Mouse (Mus musculus): Measurements from ENCODE around the gene Gm266. TPM values are rescaled to one million over a fixed set of nuclear protein-coding genes. Genes with fewer than 3 reads are reported as not detected.

Gene Gm266
- total RNA-seq, 2 experiments from 2014 or later = 1.4 to 11.3 TPM

GRCm38 (mm10) chr12:111455311-111455846 lies 30.2 kb downstream of the Gm266 start:
- DNase-seq (ENCODE audit: low spot score in 2 of 2) = no peak

GRCm38 (mm10) chr12:111454543-111455280 lies 30.9 kb downstream of the Gm266 start:
- DNase-seq (ENCODE audit: low spot score in 2 of 2) = no peak

- DNase-seq (ENCODE audit: low spot score in 2 of 2) = no peak
Measured at GRCm38 (mm10) chr12:111454021-111454420, 31.6 kb downstream of the Gm266 start.

- DNase-seq (ENCODE audit: low spot score in 2 of 2) = no peak
Measured at GRCm38 (mm10) chr12:111451561-111451960, 34.1 kb downstream of the Gm266 start.

DNA sequence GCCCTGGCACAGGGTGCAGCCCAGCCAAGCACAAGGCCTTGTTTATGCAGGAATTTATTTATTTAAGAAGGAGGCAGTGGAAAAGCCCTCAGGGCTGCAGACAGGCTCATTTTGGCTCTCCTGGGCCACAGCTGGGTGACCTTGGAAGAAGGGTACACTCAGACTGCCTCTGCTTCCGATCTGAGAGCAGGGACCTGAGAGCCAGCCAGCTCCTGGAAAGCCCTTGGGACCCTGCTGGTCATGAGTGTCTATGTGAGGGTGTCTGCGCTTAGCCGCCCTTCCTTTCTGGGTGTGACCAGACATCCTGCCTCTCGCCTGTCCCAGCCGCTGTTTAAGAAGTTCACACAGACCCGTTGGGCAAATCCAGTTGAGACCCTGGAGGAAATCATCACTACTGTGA lies 35.3 kb downstream of the Gm266 start:
- DNase-seq (ENCODE audit: low spot score in 2 of 2) = no peak

DNA sequence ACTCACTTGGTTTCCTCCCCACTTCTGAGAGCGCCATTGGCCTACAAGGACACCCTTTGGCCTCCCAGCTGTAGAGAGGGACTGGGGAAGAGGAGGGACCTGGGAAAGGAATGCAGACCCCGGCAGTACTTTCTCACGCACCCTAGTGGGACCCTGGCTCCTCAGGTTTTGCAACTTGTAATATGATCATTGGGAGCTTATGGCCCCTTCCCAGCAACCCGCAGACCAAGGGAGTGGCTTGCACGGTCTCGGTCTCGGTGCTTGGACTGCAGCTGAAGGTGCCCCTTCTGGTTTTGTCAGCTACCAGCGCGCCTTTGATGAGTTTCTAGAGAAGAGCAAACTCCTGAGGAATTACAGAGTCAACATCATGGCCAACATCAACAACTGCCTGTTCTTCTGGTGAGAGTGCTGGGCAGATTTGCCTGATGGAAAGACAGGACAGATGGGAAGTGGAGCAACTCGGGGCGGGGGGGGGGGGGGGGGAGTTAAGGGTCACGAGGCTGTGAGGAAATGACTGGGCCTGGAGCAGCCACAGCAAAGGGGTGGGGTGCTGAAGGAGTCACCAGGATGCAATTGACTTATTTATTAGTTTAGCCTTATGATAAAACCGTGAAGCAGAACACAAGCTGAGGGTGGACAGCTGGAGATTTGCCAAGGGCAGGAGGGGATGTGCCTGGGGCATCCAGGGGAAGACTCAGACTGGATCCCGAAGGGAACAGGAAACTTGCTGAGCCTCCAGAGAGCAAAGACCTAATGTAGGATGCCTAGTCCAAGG lies 36.5 kb downstream of the Gm266 start:
- DNase-seq (ENCODE audit: low spot score in 2 of 2) = no peak

DNA sequence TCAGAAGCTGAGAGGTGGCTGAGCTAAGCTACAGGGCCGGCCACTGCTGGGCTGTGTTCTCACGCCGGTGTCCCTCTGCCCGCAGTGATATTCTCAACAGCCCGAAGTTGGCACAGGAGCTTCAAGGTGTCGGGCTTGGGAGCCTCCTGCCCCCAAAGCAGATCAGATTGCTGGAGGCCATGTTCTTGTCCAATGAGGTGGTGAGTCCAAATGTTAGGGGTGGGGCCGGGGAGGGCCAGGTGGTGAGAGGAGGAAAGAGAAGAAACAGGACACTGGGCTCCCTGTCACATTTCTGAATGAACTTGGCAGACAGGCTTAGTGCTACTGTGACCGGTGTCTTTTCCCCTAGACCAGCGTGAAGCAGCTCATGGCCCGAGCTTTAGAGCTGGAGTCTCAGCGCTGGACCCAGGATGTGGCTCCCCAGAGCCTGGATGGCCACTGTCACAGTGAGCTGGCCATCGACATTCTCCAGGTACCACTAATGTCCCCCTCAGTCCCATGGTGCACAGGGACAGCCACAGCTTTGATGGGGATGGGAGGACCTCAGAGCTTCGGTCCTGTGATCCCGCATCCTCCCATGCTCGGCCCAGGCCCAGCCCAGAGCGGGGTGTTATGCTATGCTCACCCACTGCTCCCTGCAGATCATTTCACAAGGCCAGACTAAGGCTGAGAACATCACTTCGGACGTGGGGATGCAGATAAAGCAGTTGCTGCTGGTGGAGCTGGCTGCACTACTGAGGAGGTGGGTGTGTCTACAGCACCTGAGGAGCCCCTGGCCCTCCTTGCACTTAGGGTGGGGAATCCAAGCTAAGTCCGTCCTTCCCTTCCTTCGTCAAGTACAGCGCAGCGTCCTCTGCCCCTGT lies 37.5 kb downstream of the Gm266 start:
- DNase-seq (ENCODE audit: low spot score in 2 of 2) = no peak

GRCm38 (mm10) chr12:111447350-111447749 lies 38.3 kb downstream of the Gm266 start:
- no peak for DNase-seq (ENCODE audit: low spot score in 2 of 2)

GRCm38 (mm10) chr12:111446745-111447144 lies 38.9 kb downstream of the Gm266 start:
- DNase-seq (ENCODE audit: low spot score in 2 of 2) = no peak

DNA sequence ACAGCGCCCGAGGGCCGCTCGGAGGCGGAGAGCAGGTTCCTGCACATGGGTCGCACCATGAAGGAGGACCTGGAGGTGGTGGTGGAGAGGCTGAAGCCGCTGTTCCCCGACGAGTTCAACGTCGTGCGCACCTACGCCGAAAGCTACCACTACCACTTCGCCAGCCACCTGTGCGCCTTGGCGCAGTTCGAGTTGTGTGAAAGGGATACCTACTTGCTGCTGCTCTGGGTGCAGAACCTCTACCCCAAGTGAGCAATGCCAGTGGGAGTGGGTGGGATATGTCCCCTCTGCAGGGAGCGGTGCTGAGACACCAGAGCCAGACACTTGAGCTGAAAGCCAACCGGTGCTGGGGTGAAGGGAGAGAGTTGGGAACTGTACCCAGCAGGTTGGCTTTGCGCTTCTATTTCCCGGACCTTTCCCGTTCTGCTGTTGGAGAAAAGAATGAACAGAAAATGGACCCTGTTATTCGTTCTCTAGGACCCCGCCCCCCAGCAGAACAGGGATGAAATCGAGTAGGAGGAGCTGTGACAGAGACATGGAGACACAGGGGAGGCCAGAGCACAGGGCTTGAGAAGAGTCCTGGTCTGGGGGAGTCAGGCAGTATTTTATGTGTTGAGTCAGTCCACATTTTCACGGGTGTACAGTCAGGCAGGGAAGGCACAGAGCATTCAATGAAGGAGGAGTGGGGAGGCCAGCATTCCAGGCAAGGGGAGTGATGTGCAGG lies 39.6 kb downstream of the Gm266 start:
- no peak for DNase-seq (ENCODE audit: low spot score in 2 of 2)

- no peak for DNase-seq (ENCODE audit: low spot score in 2 of 2)
Measured at GRCm38 (mm10) chr12:111445161-111445889, 40.3 kb downstream of the Gm266 start.

DNA sequence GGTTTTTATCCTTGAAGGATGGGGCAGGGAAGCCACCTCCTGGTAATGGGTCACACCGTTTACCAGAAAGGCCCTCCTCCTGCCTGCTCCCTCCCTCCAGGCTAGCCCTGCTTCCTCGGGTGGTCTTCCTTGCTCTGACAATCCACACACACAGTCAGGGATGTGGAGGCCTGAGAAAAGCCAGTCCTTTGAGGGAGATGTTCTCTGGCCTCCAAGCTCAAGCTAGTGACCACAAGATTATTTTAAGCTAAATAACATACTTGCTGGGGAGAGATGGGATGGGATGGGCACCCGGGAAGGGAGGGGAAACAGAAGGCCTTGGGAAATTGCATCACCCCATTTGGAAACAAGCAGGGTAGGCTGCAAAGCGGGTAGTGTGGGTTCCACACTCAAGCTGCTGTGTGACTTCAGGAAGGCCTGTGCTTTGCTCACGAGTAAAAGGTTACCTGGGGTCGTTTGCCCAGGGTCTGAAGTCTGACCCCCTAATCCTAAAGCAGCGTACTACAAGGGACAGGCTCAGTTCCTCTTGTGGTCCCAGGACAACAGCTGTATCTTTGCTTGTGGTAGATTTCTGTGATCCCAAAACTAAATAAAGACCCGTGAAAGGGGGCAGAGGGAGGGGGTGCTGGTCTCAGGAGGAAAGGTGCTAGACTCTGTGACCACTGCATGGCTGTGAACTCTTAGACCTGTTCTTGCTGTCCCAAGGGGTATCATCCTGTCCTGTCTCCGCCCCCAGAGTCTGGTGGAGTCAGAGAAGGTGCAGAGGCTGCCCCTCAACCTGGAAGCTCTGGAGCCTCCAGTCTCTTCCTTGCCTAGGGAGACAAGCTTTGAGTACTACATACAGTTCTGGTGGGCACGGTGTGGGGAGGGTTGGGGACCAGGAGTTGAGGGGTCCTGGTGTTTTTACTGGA lies 41.4 kb downstream of the Gm266 start:
- DNase-seq (ENCODE audit: low spot score in 2 of 2) = no peak

DNA sequence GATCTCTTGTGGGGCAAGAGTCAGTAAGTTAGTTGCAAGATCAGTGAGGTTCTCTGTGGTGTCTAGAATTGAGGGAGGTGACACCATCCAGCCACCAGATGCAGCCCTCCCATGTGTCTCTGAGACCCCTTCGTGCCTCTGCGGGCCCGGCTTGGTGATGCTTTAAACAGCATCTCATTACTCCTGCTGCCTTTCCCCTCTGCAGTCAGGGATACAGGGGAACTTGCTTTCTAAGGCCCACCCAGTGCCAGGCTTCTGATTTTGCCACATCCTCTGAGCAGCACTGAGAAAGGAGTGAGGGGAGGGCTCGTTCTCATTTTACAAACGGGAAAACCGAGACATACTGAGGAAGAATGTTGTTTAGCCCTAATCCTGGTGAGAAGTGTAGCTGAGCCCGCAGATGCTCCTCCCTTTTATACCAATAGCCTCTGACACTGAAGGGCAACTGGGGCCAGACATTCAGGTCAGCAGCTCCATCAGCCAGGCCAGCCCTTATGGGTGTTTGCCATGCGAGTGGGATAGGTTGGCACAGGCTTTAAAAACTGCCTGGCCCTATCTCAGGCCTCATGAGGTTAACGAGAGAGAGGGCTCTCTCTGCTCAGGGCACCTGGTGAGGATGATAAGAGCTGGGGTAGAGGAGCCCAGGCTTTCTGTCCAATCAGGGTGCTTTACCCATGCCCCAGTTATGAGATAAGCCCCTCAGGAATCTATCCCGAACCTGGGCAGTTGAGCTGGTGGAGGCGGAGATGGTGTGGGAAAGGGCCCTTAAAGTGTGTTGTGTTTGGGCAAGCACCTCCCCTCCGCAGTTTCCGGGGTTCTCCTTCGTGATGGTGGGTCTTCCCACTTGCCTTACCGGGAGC lies 42.4 kb downstream of the Gm266 start:
- DNase-seq (ENCODE audit: low spot score in 2 of 2) = no peak

DNA sequence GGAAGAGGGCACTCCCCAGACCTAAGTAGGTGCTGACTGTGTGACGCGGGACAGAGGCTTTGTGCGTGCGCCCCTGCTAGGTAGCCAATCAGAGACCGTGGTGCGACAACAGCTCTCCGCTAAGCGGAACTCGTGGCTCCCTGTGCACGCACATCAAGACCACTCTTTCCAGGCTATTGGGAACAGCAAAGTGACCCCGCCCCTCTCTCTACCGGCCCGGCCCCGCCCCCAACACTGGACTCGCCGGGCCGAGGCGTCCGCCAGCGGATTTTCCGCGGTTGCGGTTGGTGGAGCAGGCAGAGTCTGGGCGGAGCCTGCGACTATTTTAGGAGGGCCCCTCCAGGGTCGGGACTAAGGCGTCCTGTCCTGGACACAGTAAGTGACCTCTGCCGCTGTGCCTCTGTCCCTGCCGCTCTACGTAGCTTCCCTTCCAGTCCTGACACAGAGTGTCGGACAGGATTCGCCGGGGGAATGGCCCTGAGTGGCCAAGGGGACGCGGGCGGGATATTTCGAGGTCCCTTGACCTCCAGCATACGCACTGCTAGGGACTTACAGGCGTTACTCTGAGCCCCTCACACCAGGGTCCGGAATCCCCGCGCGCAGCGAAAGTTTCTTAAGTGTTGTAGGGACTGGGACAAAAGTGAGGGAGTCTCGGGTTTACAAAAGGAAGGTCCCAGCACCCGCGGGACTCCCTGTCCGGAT lies 43.2 kb downstream of the Gm266 start, which contains the start of gene Tnfaip2:
Tnfaip2 (plus strand) TSS at position 161 of the 702 bp plus-strand sequence.
- peak in 1 of 2 experiments; percentile 63 for DNase-seq (ENCODE audit: low spot score in 2 of 2)

DNA sequence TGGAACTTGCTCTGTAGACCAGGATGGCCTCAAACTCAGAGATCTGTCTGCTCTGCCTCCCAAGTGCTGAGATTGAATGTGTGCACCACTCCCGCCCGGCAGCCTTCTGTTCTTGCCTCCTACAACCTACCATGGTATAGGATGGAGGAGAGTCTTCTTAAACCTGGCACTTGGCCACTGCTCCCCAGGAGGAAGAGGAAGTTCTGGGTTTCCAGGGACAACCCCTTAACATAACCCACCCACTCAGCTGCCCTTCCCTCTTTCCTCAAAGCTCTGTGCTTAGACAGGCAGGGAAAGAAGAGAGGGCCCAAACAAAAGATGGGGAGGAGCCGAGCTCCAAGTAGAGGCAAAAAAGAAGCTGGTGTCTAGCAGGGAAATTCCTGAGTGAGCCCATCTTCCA lies 44.1 kb downstream of the Gm266 start:
- DNase-seq (ENCODE audit: low spot score in 2 of 2) = no peak

GRCm38 (mm10) chr12:111440701-111441373 lies 44.8 kb downstream of the Gm266 start:
- no peak for DNase-seq (ENCODE audit: low spot score in 2 of 2)

DNA sequence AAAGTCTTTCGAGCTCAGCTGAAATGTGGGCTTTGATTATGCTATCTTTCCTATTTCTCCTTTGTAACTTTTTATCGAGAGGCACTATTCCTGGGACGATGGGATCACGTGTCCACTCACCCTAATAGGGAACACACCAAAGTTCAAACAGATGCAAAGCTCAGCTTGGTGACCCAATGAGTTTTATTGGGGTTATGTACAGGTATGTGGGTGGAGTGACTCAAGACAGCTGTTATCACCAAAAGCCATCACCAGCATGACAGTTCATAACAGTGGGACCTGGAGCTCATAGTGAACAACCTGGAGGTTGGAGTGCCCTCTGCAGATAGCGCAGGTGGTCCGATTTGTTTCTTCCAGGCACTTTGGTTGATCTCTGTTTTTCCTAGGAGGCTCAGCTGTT lies 46.8 kb downstream of the Gm266 start:
- no peak for DNase-seq (ENCODE audit: low spot score in 2 of 2)
